Mouse (Mus musculus) adrenal gland, adult 2 months (tissue): ENCODE measurements around the gene Rilp. TPM values are rescaled to one million over a fixed set of nuclear protein-coding genes. Genes with fewer than 3 reads are reported as not detected.
A peak's percentile ranks its signal among the peaks of the same experiment; 100 is the strongest.

Experiments
- DNase-seq: peaks from one replicate; pipeline ENCODE4 v3.0.0; 2021
- long read RNA-seq: library from polyadenylated mRNA; stranded (forward); transcript quantifications from one replicate; pipeline ENCODE4 v2.0.0, GENCODE M21; 2021
- polyA plus RNA-seq: library from polyadenylated mRNA; depleted of rRNA; stranded (reverse); fragments of >200 nt; gene quantifications from 2 replicates; pipeline ENCODE4 v1.2.3, GENCODE M21; 2012; rRNA removed
- total RNA-seq, 2 experiments: library from RNA; stranded (reverse); gene quantifications; 2 replicates each; pipeline ENCODE4 v1.2.3; 2021

Rilp gene
- total RNA-seq (10 to 100 TPM; 12.1 to 13.2 TPM), polyA plus RNA-seq (8.8 and 10.0 TPM in 2 replicates)
- long read RNA-seq, transcript Rilp-201 (8 exons, 1,489 nt) = major isoform, 8 of 12 reads
- long read RNA-seq, partial matches to known transcripts = 2 of 12 reads
- long read RNA-seq, other reads (novel, unspliced or antisense) = 2 of 12 reads

- peak; percentile 89 for DNase-seq
Measured at GRCm38 (mm10) chr11:75509741-75510626, at the start of gene Rilp. Gene Rilp (plus strand): TSS chr11:75510094.

GRCm38 (mm10) chr11:75460103-75460843 is 49.6 kb upstream of the Rilp start:
- DNase-seq = peak; percentile 94

GRCm38 (mm10) chr11:75460844-75461742 is 48.8 kb upstream of the Rilp start, which contains the start of gene Tlcd2:
Gene Tlcd2 (plus strand): TSS chr11:75461715.
- DNase-seq = peak; percentile 100

GRCm38 (mm10) chr11:75461743-75462252 is 48.1 kb upstream of the Rilp start:
- no peak for DNase-seq

GRCm38 (mm10) chr11:75462253-75462783 is 47.6 kb upstream of the Rilp start:
- DNase-seq = peak; percentile 96

GRCm38 (mm10) chr11:75462865-75463336 is 47.0 kb upstream of the Rilp start:
- DNase-seq = peak; percentile 99

- no peak for DNase-seq
Measured at GRCm38 (mm10) chr11:75463624-75464023, 46.3 kb upstream of the Rilp start.

GRCm38 (mm10) chr11:75464417-75464816 is 45.5 kb upstream of the Rilp start:
- DNase-seq = no peak

- no peak for DNase-seq
Measured at GRCm38 (mm10) chr11:75465051-75465450, 44.8 kb upstream of the Rilp start.

- DNase-seq = no peak
Measured at GRCm38 (mm10) chr11:75466731-75467505, 43.0 kb upstream of the Rilp start.

GRCm38 (mm10) chr11:75467512-75468215 is 42.2 kb upstream of the Rilp start:
- peak; percentile 88 for DNase-seq

- DNase-seq = no peak
Measured at GRCm38 (mm10) chr11:75468410-75468809, 41.5 kb upstream of the Rilp start.

- DNase-seq = no peak
Measured at GRCm38 (mm10) chr11:75469261-75469660, 40.6 kb upstream of the Rilp start.

- no peak for DNase-seq
Measured at GRCm38 (mm10) chr11:75470675-75471074, 39.2 kb upstream of the Rilp start.

- DNase-seq = no peak
Measured at GRCm38 (mm10) chr11:75472469-75473081, 37.3 kb upstream of the Rilp start.

GRCm38 (mm10) chr11:75473376-75473775 is 36.5 kb upstream of the Rilp start:
- DNase-seq = no peak

- DNase-seq = no peak
Measured at GRCm38 (mm10) chr11:75486192-75486591, 23.7 kb upstream of the Rilp start.

- peak; percentile 99 for DNase-seq
Measured at GRCm38 (mm10) chr11:75486601-75487285, 23.2 kb upstream of the Rilp start, which contains the start of gene Prpf8. Gene Prpf8 (plus strand): TSS chr11:75486816.
